Mouse (Mus musculus) liver, adult 2 months (tissue): ENCODE results near the gene Fbxw10.

Experiments used
- CTCF ChIP-seq: fragments of 200-500 bp; IDR thresholded peaks from 2 replicates; pipeline ENCODE4 v1.5.1; 2011; ENCODE audit warnings: low read depth, low read length, control low read depth
- POLR2A ChIP-seq: fragments of 200-500 bp; IDR thresholded peaks from 2 replicates; pipeline ENCODE4 v1.6.1; 2011; ENCODE audit warnings: low read length, control low read depth; ENCODE audit not compliant: insufficient read depth; ENCODE audit errors: extremely low read depth

- TF ChIP-seq CTCF = no peak
- TF ChIP-seq POLR2A = no peak
These were observed 26.6 kb downstream of the Fbxw10 start for GRCm38 (mm10) chr11:62873479-62873878.
